17 mouse cellular contexts compared by ENCODE assay signal in the genomic region with DNA sequence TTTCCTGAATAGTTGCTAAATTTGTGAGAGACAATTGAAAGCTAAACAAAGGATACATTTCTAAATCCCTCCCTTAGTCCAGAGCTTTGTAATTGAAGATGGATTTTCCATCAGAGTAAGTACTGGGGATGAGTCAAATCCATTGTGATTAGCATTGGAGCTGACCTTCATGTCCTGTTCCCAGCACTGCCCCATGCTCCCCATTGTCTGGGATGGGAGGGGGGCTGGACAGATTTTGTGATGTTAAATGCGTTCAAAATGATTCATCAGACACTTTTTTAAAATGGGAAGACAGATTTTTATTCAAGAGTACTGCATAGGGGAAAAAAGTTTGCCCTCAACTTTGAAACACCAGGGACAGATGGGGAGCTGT. TPM values are rescaled to one million over a fixed set of nuclear protein-coding genes. Genes with fewer than 3 reads are reported as not detected.
A peak's percentile ranks its signal among the peaks of the same experiment; 100 is the strongest.
DNase-seq lines count a peak whose midpoint lies in the region; ATAC-seq lines count a peak whose summit lies in the region.
"Had no signal": no experiment of that assay in that cellular context is flagged by ENCODE, and none has a peak within 500 bp of the region (broad histone marks: within the 10 kb centered on the region; RNA-seq: fewer than 3 reads in every experiment).

No protein-coding gene starts in this region.

- 55% methylated on average over 1 of the region's 1 CpGs for WGBS in heart, embryonic 10.5 days
- WGBS in lung, embryonic 15.5 days: 41% methylated on average over 1 of the region's 1 CpGs

- ATAC-seq in lung, embryonic 15.5 days (ENCODE audit: borderline replicate concordance, extremely low read depth, low FRiP score, low TSS enrichment): no peak
- ATAC-seq: forebrain, embryonic 13.5 days; intestine, embryonic 16.5 days; Patski had no signal

- no peaks in the 10 kb centered on the region for H3K9me3 ChIP-seq in heart, embryonic 10.5 days
- no peaks in the 10 kb centered on the region for H3K9me3 ChIP-seq in lung, embryonic 15.5 days
- H3K9me3 ChIP-seq: forebrain, embryonic 13.5 days; limb, embryonic 10.5 days; liver, embryonic 13.5 days had no signal

- intact Hi-C loops in heart, postnatal 10 days (cut with DNase I): no loop called here

- no peak for DNase-seq in heart, embryonic 10.5 days (ENCODE audit: low spot score)
- DNase-seq in heart, postnatal 10 days: no peak
- no peak for DNase-seq in lung, postnatal 25 days (ENCODE audit: low spot score)
- peak; percentile 45 for DNase-seq in Muller cell, postnatal 12 days (ENCODE audit: inconsistent ontology term)
- DNase-seq in retina, embryonic 14.5 days (ENCODE audit: low spot score): peak; percentile 19
- no peak for DNase-seq in layer of hippocampus, postnatal 36 days
- no peak for DNase-seq in right cerebral cortex, postnatal 4 days
- DNase-seq: cerebellum, adult 9-10 months; kidney, postnatal 14 days; liver, embryonic 13.5 days; lung, postnatal 36 days; right cerebral cortex, adult 18-20 months had no signal

- peak overlapping the region; percentile 90 for H3K27ac ChIP-seq in heart, embryonic 10.5 days
- peak overlapping the region; percentile 77; the same call in 1 of the 2 replicates for H3K27ac ChIP-seq in lung, embryonic 15.5 days
- H3K27ac ChIP-seq: forebrain, embryonic 13.5 days had no signal

- H3K4me1 ChIP-seq in heart, embryonic 10.5 days: peaks cover 76% of the 10 kb centered on the region
- peaks cover 64% of the 10 kb centered on the region for H3K4me1 ChIP-seq in lung, embryonic 15.5 days

- H3K36me3 ChIP-seq in heart, embryonic 10.5 days: no peaks in the 10 kb centered on the region
- H3K36me3 ChIP-seq in lung, embryonic 15.5 days: no peaks in the 10 kb centered on the region
- H3K36me3 ChIP-seq: limb, embryonic 10.5 days; liver, embryonic 13.5 days had no signal

- no peak overlapping the region for H3K9ac ChIP-seq in lung, embryonic 15.5 days
- H3K9ac ChIP-seq: forebrain, embryonic 13.5 days had no signal

- no peak overlapping the region for H3K4me2 ChIP-seq in lung, embryonic 15.5 days
- H3K4me2 ChIP-seq: forebrain, embryonic 13.5 days; liver, embryonic 13.5 days had no signal

- no peak overlapping the region for H3K4me3 ChIP-seq in heart, embryonic 10.5 days
- no peak overlapping the region for H3K4me3 ChIP-seq in lung, embryonic 15.5 days
- H3K4me3 ChIP-seq: forebrain, embryonic 13.5 days; limb, embryonic 10.5 days; liver, embryonic 13.5 days had no signal

- H3K27me3 ChIP-seq in heart, embryonic 10.5 days (ENCODE audit: insufficient read depth, poor library complexity, severe bottlenecking): no peaks in the 10 kb centered on the region
- no peaks in the 10 kb centered on the region for H3K27me3 ChIP-seq in lung, embryonic 15.5 days
- H3K27me3 ChIP-seq: forebrain, embryonic 13.5 days; liver, embryonic 13.5 days; Patski had no signal

RNA-seq across cellular contexts. Expression of a gene that starts 16.2 kb away (rescaled TPM):
- polyA plus RNA-seq in heart, embryonic 10.5 days (2016; fragmentation: Nextera tagmentation; extraction: Ambion mirVana): 34.5 and 42.8 TPM in 2 replicates
- 10 to 100 TPM; 11.0 to 11.9 TPM for total RNA-seq in heart, postnatal 10 days (2021)
- 15.4 and 16.4 TPM in 2 replicates for polyA plus RNA-seq in lung, embryonic 15.5 days (2015; fragmentation: Nextera tagmentation; extraction: Ambion mirVana)
- total RNA-seq in layer of hippocampus, postnatal 36 days (2021): 10 to 100 TPM in 1 of 2 experiments, 1 to 10 TPM in 1; 6.3 to 10.3 TPM

Comparison
In these comparisons a context has a peak if more than half of its experiments do, and no peak if none do; other contexts are left out.
1. DNase-seq: peak in Muller cell, postnatal 12 days (single experiment) and retina, embryonic 14.5 days (single experiment); none in heart, embryonic 10.5 days (single experiment), heart, postnatal 10 days (0 of 2), lung, postnatal 25 days (single experiment), layer of hippocampus, postnatal 36 days (0 of 2) and right cerebral cortex, postnatal 4 days (single experiment).